Mouse (Mus musculus): ENCODE measurements at regions not wholly inside any gene's neighbourhood (a gene's known extent, or its start where the extent isn't known, plus 50 kb on each side); places are given as distances from the start of the nearest gene placed in this dataset.

- TF ChIP-seq MAX (IDR thresholded peaks at IDR 0.05; ENCODE audit: low read depth) (no peak), POLR2AphosphoS2 (IDR thresholded peaks at IDR 0.05; ENCODE audit: insufficient read length, low read depth) (no peak), POLR2A (IDR thresholded peaks at IDR 0.05; ENCODE audit: insufficient read length, low read depth) (no peak), TCF12 (IDR thresholded peaks at IDR 0.05; ENCODE audit: insufficient read depth, poor library complexity, severe bottlenecking) (no peak)
Observed at GRCm38 (mm10) chr13:60417015-60417414, 184.7 kb upstream of the Dapk1 start.

All from myocyte (in vitro differentiated cells).